Mouse (Mus musculus) ES-Bruce4 (cell line): Measurements from ENCODE around the gene Foxp4. TPM values are rescaled to one million over a fixed set of nuclear protein-coding genes. Genes with fewer than 3 reads are reported as not detected.

Experiments
- H3K27ac ChIP-seq: 2 replicates; pipeline ENCODE4 v1.5.1; 2012; ENCODE audit warnings: low read length, inconsistent platforms; ENCODE audit not compliant: insufficient read depth
- H3K27me3 ChIP-seq: 2 replicates; pipeline ENCODE4 v1.6.1; 2012; ENCODE audit warnings: mild to moderate bottlenecking, low read length, inconsistent platforms; ENCODE audit not compliant: control insufficient read depth, poor library complexity, insufficient read depth, severe bottlenecking
- H3K36me3 ChIP-seq: 2 replicates; pipeline ENCODE4 v1.6.1; 2012; ENCODE audit warnings: inconsistent platforms, mild to moderate bottlenecking, low read length, moderate library complexity; ENCODE audit not compliant: control insufficient read depth, poor library complexity, insufficient read depth, severe bottlenecking
- H3K4me1 ChIP-seq: one replicate; pipeline ENCODE4 v1.8.1; 2011; ENCODE audit warnings: low read length; ENCODE audit not compliant: control insufficient read depth, insufficient read depth
- H3K4me3 ChIP-seq: 2 replicates; pipeline ENCODE4 v1.5.1; 2011; ENCODE audit warnings: low read depth, mild to moderate bottlenecking, low read length
- H3K9ac ChIP-seq: 2 replicates; pipeline ENCODE4 v1.6.1; 2012; ENCODE audit warnings: low read depth, mild to moderate bottlenecking, inconsistent platforms; ENCODE audit not compliant: poor library complexity, severe bottlenecking
- H3K9me3 ChIP-seq: replicated peaks from 2 replicates; pipeline ENCODE4 v1.6.1; 2012; ENCODE audit warnings: mild to moderate bottlenecking, low read length, inconsistent platforms; ENCODE audit not compliant: control insufficient read depth, poor library complexity, insufficient read depth, severe bottlenecking
- CTCF ChIP-seq: IDR thresholded peaks from one replicate; pipeline ENCODE4 v1.8.1; 2011; ENCODE audit warnings: low read depth, low read length
- EP300 ChIP-seq: IDR thresholded peaks from 2 replicates; pipeline ENCODE4 v1.6.1; 2011; ENCODE audit warnings: low read depth, low read length; ENCODE audit not compliant: insufficient read depth
- POLR2A ChIP-seq: IDR thresholded peaks from one replicate; pipeline ENCODE4 v1.8.1; 2011; ENCODE audit warnings: low read length; ENCODE audit not compliant: insufficient read depth
- polyA plus RNA-seq: library from polyadenylated mRNA; stranded (reverse); fragments of >200 nt; gene quantifications from 2 replicates; pipeline ENCODE4 v1.2.4, GENCODE M21; 2011; ENCODE audit warnings: low read depth; ENCODE audit not compliant: missing spikeins, insufficient read depth, insufficient read length

The Foxp4 gene
- polyA plus RNA-seq, 1 experiment, result 44.2 TPM

GRCm38 (mm10) chr17:47837808-47838207 is 86.6 kb downstream of the Foxp4 start:
- Histone ChIP-seq H3K27me3 (peaks cover 2% of the 10 kb centered on the region; the same call in 1 of the 2 replicates), H3K9ac (no peak overlapping the region), H3K27ac (no peak overlapping the region), H3K4me1 (no peaks in the 10 kb centered on the region), H3K36me3 (no peaks in the 10 kb centered on the region), H3K4me3 (no peak overlapping the region), H3K9me3 (no peaks in the 10 kb centered on the region)
- TF ChIP-seq POLR2A (no peak), EP300 (no peak), CTCF (no peak)

GRCm38 (mm10) chr17:47834482-47834767 is 90.0 kb downstream of the Foxp4 start, which contains the start of gene Mdfi:
Mdfi (minus strand) TSS chr17:47834691.
- no peaks in the 10 kb centered on the region for H3K4me1 ChIP-seq
- H3K27me3 ChIP-seq, result peaks cover 2% of the 10 kb centered on the region; the same call in 1 of the 2 replicates
- peak within 1 kb of the TSS; percentile 38 for H3K4me3 ChIP-seq
- no peaks in the 10 kb centered on the region for H3K36me3 ChIP-seq
- peak within 1 kb of the TSS; percentile 32 for H3K9ac ChIP-seq
- H3K27ac ChIP-seq, result no peak within 1 kb of the TSS
- TF ChIP-seq EP300, result 0 out of 2 replicates have a peak, but pooled peaks have one; percentile 10
- TF ChIP-seq CTCF, result no peak
- H3K9me3 ChIP-seq, result no peaks in the 10 kb centered on the region

GRCm38 (mm10) chr17:47833628-47834481 is 90.6 kb downstream of the Foxp4 start:
- Histone ChIP-seq H3K27me3 (peaks cover 2% of the 10 kb centered on the region; the same call in 1 of the 2 replicates), H3K4me3 (peak overlapping the region; percentile 38), H3K9ac (peak overlapping the region; percentile 32), H3K9me3 (no peaks in the 10 kb centered on the region), H3K36me3 (no peaks in the 10 kb centered on the region), H3K27ac (no peak overlapping the region), H3K4me1 (no peaks in the 10 kb centered on the region)
- no peak for TF ChIP-seq CTCF
- TF ChIP-seq POLR2A, result no peak
- no peak for TF ChIP-seq EP300

- TF ChIP-seq EP300 (no peak), CTCF (no peak), POLR2A (no peak)
- no peaks in the 10 kb centered on the region for H3K9me3 ChIP-seq
- H3K27me3 ChIP-seq, result peaks cover 2% of the 10 kb centered on the region; the same call in 1 of the 2 replicates
- peak overlapping the region; percentile 32 for H3K9ac ChIP-seq
- H3K36me3 ChIP-seq, result no peaks in the 10 kb centered on the region
- H3K4me1 ChIP-seq, result no peaks in the 10 kb centered on the region
- peak overlapping the region; percentile 74 for H3K4me3 ChIP-seq
- no peak overlapping the region for H3K27ac ChIP-seq
Measured at GRCm38 (mm10) chr17:47833029-47833627, 91.3 kb downstream of the Foxp4 start.

GRCm38 (mm10) chr17:47832501-47833028 is 91.9 kb downstream of the Foxp4 start:
- no peaks in the 10 kb centered on the region for H3K9me3 ChIP-seq
- TF ChIP-seq POLR2A (no peak), EP300 (no peak), CTCF (no peak)
- peak overlapping the region; percentile 32 for H3K9ac ChIP-seq
- no peak overlapping the region for H3K27ac ChIP-seq
- peaks cover 2% of the 10 kb centered on the region; the same call in 1 of the 2 replicates for H3K27me3 ChIP-seq
- H3K4me1 ChIP-seq, result no peaks in the 10 kb centered on the region
- H3K4me3 ChIP-seq, result peak overlapping the region; percentile 74
- no peaks in the 10 kb centered on the region for H3K36me3 ChIP-seq
